Mouse (Mus musculus) liver, embryonic 14.5 days (tissue): ENCODE measurements around the gene Ubox5.

Experiments used
- CTCF ChIP-seq: IDR thresholded peaks from 2 replicates; pipeline ENCODE4 v1.5.1; 2016; ENCODE audit warnings: antibody characterized with exemption, low read depth, control low read depth
- EP300 ChIP-seq: IDR thresholded peaks from 2 replicates; pipeline ENCODE4 v1.6.1; 2016; ENCODE audit warnings: antibody characterized with exemption, low read depth

DNA sequence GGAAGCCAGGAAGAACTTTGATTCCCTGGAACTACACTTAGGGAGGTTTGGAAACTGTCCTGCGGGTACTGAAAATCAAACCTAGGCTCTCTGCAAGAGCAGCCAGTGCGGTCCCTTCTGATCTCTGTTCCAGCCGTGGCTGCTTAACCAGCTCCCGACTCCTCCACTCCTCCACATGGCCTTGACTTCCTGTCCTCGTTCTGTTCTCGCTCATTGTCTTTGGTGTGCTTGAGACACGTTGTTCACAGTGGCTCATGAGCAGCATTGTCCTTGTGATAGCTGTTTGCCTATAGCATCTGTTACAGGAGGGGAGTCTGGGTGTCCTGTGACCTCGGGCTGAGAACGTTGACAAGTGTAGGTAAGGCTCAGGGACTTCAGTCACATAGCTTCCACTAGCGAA lies 47.4 kb upstream of the Ubox5 start:
- no peak for TF ChIP-seq CTCF
- TF ChIP-seq EP300, result no peak
